Mouse (Mus musculus): ENCODE measurements around the gene C1ql2.

DNA sequence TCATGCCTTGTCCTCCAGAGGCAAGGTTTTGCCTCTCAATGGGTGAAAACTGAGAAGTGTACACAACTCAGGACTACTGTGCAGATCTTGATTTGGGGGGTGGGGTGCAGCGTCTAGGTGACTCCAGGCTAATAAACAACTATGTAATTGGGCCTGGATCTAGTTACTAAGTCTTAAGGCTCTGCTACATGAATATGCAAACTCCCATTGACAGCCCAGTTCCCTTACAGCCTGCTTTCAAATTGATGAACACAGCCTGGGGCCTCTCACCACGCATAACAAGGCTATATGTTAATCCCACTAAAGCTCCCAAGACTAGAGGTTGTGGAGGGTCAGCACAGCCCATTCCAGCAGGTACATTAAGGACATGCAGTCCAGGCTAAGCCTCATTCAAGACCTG lies 14.0 kb downstream of the C1ql2 start:
- TF ChIP-seq CTCF (conservative IDR thresholded peaks at IDR 0.05; ENCODE audit: insufficient read depth, insufficient read length, low read depth, low read length) (no peak), POLR2A (IDR thresholded peaks at IDR 0.05; ENCODE audit: low read depth, low read length) (no peak)
